Mouse (Mus musculus): ENCODE results near the gene Samd4.

DNA sequence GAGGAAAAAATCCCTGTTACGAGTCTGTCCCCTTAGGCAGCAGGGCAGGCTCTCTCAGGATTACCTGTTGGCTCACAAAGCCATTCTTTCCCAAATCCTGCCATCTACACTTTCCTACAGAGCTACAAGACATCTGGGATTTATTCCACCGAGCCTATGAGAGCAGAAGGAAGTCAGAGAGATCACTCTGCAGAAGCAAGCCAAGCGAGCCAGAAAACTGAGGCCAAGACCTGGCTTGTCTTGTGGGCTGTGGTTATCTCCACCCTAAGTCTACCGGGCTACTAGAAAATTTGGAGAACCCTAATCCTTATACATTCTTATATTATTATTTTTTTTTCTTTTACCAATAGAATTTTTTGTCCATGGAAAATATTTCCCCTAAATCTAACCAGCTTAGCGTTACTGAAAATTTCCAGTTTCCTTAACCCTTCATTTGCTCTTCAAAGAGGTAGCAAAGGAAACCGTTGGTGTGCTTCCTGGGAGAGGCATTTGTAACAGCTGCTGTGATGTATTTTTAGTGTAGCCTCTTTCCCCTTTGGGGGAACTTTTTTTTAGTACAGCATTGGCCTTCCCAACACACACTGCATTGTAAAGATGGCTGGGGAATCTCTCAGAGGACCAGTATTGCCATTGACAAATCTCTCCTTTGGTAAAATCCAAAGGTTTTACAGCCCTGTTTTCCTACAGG is 144.9 kb downstream of the Samd4 start:
- TF ChIP-seq CTCF (IDR thresholded peaks at IDR 0.05; ENCODE audit: low read depth, low read length) (no peak), GATA1 (IDR thresholded peaks at IDR 0.05; ENCODE audit: borderline replicate concordance, low read length) (no peak), TAL1 (conservative IDR thresholded peaks at IDR 0.05; ENCODE audit: low read depth, low read length) (no peak), POLR2AphosphoS5 (IDR thresholded peaks at IDR 0.05; ENCODE audit: insufficient replicate concordance, low read depth, low read length) (no peak), GATA2 (IDR thresholded peaks at IDR 0.05; ENCODE audit: borderline replicate concordance, low read depth, low read length) (no peak)

All from G1E (cell line).